Mouse (Mus musculus): ENCODE measurements around the gene Ap4b1.

DNA sequence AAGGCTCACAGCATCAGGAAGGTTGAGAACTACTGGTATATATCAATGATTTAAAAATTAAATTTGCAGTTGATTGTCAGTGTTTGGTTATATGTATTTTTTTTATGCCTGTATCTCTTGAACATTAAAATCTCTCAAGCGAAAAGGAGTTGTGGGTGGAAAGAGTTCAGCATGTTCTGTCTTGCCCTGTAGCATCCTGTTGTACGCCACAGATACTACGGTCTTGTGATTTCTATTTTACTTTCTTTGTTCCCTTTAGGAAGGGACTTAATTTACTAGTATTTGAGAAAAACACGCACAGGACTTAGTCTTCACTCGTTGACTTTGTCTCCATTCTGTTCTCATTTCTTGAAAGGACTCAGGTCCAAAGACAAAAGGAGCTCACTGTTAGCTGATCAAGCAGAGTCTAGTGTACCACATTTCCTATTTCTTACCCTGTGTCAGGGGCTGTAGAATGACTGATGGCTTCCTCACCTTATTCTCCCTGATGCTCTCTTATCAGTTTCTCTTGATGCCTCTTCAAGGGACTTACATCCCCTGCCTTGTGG lies 58.2 kb downstream of the Ap4b1 start:
- TF ChIP-seq TCF3 (IDR thresholded peaks at IDR 0.05; ENCODE audit: insufficient read length, low read depth): no peak
- TF ChIP-seq POLR2A (IDR thresholded peaks at IDR 0.05; ENCODE audit: insufficient read length, low read depth): no peak
- no peak for TF ChIP-seq REST (IDR thresholded peaks at IDR 0.05; ENCODE audit: insufficient read depth, insufficient read length)
- no peak for TF ChIP-seq POLR2AphosphoS2 (IDR thresholded peaks at IDR 0.05; ENCODE audit: insufficient read length, low read depth)
- no peak for TF ChIP-seq MYOD1 (IDR thresholded peaks at IDR 0.05; ENCODE audit: control insufficient read depth in 1 of 3, insufficient read length in 2 of 3, low read depth in 2 of 3)
- TF ChIP-seq MAX (IDR thresholded peaks at IDR 0.05; ENCODE audit: low read depth): no peak
- TF ChIP-seq CEBPB (IDR thresholded peaks at IDR 0.05; ENCODE audit: insufficient read depth, poor library complexity, severe bottlenecking): no peak
- TF ChIP-seq USF1 (IDR thresholded peaks at IDR 0.05; ENCODE audit: low read depth): no peak

Data from myocyte (in vitro differentiated cells).